Mouse (Mus musculus) ES-E14 (cell line): ENCODE measurements around the gene Unc79.

Experiments
- CHD2 ChIP-seq: IDR thresholded peaks from 2 replicates; pipeline ENCODE4 v1.6.1; 2014; ENCODE audit warnings: mild to moderate bottlenecking, low read depth, low read length, inconsistent platforms
- HCFC1 ChIP-seq: IDR thresholded peaks from 2 replicates; pipeline ENCODE4 v1.6.1; 2012; ENCODE audit warnings: low read length, inconsistent platforms, borderline replicate concordance; ENCODE audit not compliant: insufficient read depth
- MAFK ChIP-seq: IDR thresholded peaks from 2 replicates; pipeline ENCODE4 v1.6.1; 2014; ENCODE audit warnings: mild to moderate bottlenecking, low read depth, low read length, inconsistent platforms; ENCODE audit not compliant: insufficient read depth
- ZC3H11A ChIP-seq: IDR thresholded peaks from 2 replicates; pipeline ENCODE4 v1.6.1; 2012; ENCODE audit warnings: low read depth, mild to moderate bottlenecking, inconsistent platforms, low read length, borderline replicate concordance
- ZNF384 ChIP-seq: IDR thresholded peaks from 2 replicates; pipeline ENCODE4 v1.6.1; 2012; ENCODE audit warnings: low read depth, low read length, inconsistent platforms

DNA sequence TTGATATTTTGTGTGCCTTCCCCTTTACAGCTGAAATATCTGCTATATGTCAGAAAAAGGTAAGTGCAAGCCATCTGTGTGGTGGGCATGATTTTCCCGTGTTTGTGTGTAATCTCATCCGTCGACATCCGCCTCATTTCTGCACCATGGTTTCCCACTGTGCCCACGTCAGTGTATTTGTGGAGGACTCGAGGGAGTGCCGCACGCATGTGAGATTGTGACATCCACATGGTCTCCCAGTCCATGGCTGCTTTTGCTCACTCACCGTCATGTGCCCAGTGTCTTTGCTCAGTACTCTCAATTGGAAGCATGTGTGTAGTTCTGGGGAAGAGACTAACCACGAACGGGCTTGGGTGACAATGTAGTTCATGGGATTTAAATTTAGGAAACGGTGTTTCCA, 101.2 kb downstream of the Unc79 start:
- TF ChIP-seq MAFK (no peak), ZC3H11A (no peak), CHD2 (no peak), HCFC1 (no peak), ZNF384 (no peak)
